Mouse (Mus musculus) monocyte, adult 5-6 weeks (primary cell): ENCODE data around the gene Slc6a15. TPM values are rescaled to one million over a fixed set of nuclear protein-coding genes. Genes with fewer than 3 reads are reported as not detected.

Source experiments
- ATAC-seq: fragments of 153-309, 156-312 bp; replicated peaks from 2 replicates; pipeline ENCODE4 v1.8.0; 2017; ENCODE audit warnings: mild to moderate bottlenecking; ENCODE audit not compliant: low TSS enrichment, insufficient number of reproducible peaks, severe bottlenecking, poor library complexity, low FRiP score
- total RNA-seq: library from RNA; stranded (forward); fragments of 200-1000, 200-491, 200-594 nt; gene quantifications from 3 replicates; pipeline ENCODE4 v1.2.3, GENCODE M21; 2017

Gene Slc6a15
- total RNA-seq, result not detected in 3 replicates

DNA sequence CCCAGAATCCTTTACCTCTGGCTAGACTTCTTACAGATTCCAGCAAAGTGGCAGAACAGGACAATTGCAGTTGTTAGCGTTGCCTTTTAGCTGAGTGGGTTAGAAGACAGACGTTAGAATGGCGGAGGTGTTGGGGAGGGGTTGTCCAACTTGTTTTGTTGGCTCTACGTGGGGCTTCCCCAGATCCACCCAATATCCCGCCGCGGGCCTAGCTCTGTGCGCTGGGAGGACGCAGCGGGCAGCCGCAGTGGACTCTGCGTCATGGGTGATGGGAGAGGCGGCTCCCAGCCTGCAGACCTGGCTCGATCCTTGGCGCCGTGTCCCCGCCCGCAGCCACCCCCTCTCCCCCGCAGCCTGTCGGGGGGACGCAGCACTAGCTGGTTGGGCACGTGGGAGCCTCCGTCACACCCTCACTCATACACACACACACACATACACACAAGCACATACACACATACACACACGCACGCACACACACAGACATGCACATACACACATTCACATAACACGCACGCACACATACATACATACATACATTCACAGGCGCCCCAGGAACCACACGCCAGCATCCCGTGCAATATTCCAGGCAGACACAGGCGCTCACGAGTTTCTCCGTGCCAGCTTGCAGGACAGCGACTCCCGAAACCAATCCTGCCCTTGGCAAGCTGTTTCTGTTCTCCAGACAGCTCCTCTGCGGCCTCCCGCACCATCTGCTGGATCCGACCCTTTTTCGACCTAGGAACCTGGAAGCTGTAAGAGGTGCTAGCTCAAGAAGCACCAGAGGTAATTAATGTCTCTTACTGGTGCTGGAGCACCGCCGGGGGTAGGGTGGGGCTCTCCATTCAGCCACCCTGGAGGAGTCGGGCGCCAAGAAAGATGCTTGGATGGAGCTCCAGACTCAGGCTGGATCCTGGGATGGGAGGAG, at the start of gene Slc6a15:
Slc6a15 (plus strand) TSS at position 413 of the 925 bp plus-strand sequence.
- ATAC-seq, result no peak

DNA sequence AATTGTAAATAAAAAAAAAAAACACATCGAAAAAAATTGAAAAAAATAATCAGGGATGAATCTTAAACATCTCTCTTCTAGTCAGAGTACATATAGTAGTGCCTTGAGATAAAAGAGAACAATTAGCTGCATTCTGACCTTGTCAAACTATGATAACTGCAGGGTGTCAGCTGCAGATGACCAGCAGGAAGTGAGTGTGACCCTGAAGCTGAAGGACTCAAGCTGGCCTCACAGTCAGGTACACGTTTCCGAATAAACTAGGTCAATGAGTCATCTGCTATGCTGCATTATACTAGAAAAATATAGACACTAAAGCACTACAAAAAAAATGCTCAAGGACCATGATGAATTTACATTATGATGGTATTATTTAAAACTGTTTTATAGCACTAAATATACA, 45.6 kb upstream of the Slc6a15 start:
- ATAC-seq, result no peak

DNA sequence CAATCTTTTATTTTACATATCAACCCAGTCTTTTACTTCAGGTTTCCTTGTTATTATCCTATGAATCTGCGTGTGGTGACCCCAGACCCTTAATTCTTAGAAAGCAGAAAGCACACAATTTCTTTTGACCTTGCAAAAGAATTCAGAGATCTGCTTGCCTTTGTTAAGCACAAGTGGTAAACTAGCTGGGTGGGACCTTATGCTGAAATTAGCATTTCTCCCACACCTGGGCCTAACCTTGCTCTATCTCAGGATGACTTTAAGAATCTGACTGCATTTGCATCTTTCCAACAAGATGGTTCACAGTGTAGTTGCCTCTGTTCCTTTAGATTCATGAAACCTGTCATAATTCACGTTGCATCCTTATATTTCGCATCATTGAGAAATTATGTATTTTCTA, 44.2 kb upstream of the Slc6a15 start:
- ATAC-seq, result no peak

DNA sequence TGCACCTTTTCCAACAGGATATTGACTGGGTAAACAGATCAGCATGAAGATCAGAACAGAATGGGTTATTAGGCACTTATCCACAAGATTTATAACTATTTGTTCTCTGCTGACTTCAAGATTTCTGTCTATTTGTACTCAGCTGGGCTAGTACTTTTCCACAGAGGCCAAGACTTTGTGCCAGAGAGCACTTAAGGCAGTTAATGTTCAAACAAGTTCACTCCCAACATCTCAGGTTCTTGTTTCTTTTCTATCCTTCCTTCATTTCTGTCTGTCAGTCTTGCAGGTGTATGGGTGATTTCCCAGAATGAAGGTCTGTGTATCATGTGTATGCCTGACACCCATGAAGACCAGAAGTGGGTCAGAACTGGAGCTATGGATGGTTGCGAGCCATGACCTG, 33.3 kb upstream of the Slc6a15 start:
- no peak for ATAC-seq

DNA sequence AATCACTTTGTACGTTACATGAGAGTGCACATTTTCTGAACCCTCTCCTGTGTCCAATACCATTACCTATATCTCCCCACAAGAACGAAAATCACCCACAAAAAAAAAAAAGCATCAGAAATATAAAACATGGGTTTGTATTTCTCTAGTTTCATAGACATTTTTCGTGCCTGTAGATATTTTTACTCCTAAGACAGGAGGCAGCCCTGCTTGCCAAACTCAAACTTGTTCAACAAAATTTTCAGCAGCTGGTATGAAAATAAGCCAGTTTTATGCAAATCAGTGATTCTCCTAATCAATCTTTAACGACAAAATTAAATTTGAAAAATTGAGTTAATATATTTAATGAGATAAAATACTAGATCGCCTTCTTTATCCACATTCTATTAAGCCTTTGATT, 27.7 kb upstream of the Slc6a15 start:
- ATAC-seq, result no peak

DNA sequence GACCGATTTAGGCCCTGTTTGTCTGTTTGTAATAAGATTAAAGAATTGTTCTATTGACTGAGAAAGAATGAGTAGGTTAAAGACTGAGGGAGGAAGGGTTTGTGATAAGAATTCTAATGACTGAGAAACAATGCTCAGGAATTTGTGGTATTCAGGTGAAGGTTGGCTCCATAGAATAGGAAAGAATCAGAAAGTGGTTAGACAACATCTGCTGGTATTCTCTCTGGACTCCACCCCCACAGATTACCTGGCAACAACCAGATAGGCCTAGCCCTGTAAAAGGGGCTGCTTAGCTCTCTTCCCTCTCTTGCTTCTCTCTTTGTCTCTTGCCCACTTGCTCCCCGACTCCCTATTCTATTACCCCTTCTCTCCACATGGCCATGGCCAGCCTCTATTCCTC, 20.8 kb upstream of the Slc6a15 start:
- ATAC-seq, result no peak

DNA sequence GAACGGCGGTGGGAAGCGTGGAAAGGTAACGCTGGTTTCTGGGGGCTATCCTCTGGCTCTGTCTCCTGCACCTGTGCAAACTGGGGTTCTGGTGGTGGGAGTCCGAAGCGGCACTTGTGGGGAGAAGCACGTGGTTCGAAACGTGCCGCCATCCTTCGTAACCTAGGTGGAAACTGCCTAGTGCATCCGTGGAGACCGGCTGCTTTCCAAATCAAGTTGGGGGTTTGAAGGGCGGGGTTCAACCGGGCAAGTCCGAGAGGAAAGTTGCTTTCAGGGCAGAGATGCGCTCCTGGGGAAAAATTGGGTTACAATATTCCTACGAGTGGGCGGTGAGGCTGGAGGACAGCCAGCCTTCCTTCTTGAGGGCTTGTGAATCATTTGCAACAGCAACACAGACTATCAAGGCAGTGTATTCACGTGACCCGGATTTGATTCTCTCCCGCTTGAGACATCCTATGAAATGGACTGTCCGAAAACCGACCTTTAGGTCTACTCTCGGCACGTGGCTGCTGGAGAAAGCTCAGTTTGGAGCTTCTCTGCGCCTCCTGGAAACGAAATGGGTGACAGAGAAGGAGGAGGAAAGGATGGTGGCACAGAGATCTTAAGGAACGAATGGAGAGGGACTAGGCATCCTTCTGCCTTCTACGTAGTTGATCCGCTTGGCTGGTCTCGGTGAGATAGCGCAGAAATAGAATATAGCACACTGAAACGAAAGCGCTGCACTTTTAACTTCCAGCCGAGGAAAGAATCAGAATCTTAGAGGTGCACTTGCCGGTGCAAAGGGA, 905 bp downstream of the Slc6a15 start:
- no peak for ATAC-seq

DNA sequence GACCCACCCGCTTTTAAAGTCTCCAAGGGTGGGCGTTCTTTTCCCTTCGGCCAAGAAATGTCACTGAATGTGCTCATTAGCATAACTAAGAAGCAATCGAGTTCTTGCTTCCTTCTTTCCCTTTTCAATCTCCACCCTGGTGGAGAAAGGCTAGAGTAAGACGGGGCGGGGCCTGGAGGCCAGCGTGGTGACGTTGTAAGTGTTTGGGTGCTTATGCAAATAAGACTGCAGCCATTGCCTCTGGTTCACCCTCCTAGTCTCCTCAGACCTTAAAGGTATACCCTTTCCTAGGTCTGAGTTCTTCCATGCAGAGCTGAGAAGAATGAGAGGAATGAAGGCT, 1.5 kb downstream of the Slc6a15 start:
- ATAC-seq, result no peak

DNA sequence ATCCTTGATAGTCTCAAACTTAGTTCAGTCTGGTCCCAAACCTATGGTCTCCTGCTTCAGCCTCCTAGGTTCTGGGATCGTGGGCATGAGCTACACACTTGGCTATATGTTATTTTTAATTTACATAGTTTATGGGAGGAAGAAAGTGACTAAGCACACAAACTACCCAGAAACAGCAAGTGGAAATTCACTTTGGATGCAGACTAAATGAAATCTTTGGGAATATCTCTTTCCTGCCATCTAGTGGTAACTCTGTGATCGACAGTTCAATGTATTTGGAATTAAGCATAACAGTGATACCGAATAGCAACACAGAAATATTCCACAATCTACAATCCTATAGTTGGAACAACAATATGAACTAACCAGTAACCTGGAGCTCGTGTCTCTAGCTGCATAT, 34.6 kb downstream of the Slc6a15 start:
- no peak for ATAC-seq

DNA sequence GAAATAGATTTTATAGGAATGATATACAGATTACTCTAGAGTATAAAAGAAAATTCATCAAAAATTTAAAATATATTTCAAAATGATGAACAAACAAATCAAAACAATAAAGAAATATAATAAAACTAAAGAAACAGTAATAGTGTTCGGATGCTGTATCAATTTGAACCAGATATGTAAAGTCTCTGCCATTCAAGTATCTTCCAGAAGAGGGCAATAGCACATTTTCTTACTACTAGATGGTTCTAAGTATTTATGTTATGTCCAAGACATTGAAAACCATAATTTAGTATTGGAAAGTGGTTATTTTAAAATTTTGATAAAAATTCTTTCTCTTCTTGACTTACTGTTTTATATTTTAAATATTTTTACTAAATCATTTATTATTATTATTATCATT, 60.1 kb downstream of the Slc6a15 start:
- no peak for ATAC-seq

DNA sequence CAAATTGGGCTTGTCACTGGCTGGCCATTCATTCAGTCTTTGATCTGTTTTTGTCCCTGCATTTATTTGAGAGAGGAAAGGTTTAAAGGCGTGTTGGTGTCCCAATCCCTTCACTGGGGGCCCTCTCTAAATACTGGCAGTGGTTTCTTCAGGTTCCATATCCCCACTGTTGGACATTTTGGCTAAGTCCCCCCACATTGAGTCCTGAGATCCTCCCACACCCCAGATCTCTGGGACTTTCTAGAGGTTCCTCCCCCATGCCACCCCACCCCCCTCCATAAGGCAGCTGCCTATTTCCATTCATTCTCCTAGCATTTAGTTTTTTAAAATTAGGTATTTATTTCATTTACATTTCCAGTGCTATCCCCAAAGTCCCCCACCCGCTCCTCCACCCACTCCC, 75.0 kb downstream of the Slc6a15 start:
- no peak for ATAC-seq

DNA sequence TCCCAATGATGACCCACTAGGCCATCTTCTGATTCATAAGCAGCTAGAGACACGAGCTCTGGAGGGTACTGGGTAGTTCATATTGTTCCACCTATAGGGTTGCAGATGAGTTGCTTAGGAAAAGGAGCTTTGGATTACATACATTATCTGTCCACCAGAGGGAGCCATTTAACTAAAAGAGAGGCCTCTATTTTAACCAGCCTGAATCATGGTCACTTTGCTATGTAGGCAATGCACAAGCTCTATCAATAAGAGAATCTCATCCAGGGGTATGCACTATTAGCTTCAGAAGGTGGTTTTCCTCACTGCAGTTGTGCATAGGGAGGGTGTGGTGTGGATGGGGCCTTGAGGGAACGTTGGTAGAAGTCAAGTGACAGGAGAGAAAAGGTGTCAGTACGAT, 75.5 kb downstream of the Slc6a15 start:
- no peak for ATAC-seq

DNA sequence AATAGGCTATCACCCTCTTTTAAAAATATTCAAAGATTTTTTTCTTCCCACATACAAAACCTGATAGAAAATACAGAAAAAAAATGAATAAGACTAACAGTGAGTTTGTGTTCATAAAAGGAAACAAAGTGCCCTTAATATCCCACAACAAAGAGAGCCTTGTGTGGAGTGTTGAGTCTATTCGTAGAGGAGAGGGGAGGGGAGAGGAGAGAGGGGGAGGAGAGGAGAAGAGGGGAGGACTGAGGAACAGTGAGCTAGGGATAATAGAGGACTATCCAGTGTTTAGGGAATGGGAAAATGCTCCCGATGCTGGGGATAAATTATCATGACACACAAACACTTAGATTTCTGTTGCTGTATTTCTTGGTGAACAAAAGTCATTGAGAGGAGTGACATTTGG, 80.8 kb downstream of the Slc6a15 start:
- ATAC-seq, result no peak

DNA sequence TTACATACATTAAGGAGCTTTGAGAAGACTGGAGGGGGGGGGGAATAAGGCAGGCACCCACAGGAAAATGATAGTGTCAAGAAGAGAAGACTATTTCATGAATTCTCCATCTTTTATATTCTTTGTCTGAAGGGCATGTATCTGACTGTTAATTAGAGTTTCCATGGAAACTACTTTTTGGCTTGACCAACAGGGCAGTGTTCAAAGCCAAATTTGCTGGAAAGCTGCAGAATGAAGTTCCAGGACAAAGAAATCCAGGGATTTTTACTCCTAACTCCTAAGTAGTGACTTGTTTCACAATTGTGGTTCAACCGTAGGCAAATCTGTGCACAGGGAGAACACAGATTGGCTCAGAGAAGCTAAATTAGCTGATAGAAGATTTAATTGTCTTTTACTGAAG, 90.3 kb downstream of the Slc6a15 start:
- no peak for ATAC-seq

Other genes with a start within 250 kb of the Slc6a15 start
- not detected in 3 replicates for gene Lrriq1, start 131.5 kb upstream of the Slc6a15 start, total RNA-seq